Mouse (Mus musculus) Patski (cell line): ENCODE measurements around the gene Ethe1. TPM values are rescaled to one million over a fixed set of nuclear protein-coding genes. Genes with fewer than 3 reads are reported as not detected.
A peak's percentile ranks its signal among the peaks of the same experiment; 100 is the strongest.

Experiments used
- ATAC-seq: fragments of 100-300 bp; one replicate; pipeline ENCODE4 v1.8.0; 2021
- CTCF ChIA-PET: fragments of 350-600 bp; sonication (Branson Sonifier 250); formaldehyde crosslinking; loops from one replicate; lab custom pipeline; 2022; ENCODE audit warnings: inconsistent platforms; lab: Charles Lee
- POLR2A ChIA-PET: fragments of 350-600 bp; sonication (Branson Sonifier 250); formaldehyde crosslinking; loops from one replicate; lab custom pipeline; 2022; ENCODE audit warnings: antibody characterized with exemption, inconsistent platforms; lab: Charles Lee
- DNase-seq: peaks from one replicate; pipeline ENCODE4 v3.0.0-alpha.2; 2011; ENCODE audit warnings: low read depth, low spot score
- H3K27me3 ChIP-seq: fragments of 371-371 bp; one replicate; pipeline ENCODE4 v1.5.1; 2021
- CTCF ChIP-seq: fragments of 100-300 bp; IDR thresholded peaks from one replicate; pipeline ENCODE4 v1.5.1; 2021
- in situ Hi-C: fragments of 300-500 bp; cut with MboI; formaldehyde crosslinking; loops from 3 replicates; pipeline ENCODE4 v1.11.1; 2018; ENCODE audit warnings: low pct_unique_long_range_greater_than_20kb, mixed read lengths
- polyA plus RNA-seq: library from polyadenylated mRNA; unstranded; gene quantifications from one replicate; pipeline ENCODE4 v1.2.3, GENCODE M21; 2021

Gene Ethe1
- polyA plus RNA-seq, result 74.5 TPM

DNA sequence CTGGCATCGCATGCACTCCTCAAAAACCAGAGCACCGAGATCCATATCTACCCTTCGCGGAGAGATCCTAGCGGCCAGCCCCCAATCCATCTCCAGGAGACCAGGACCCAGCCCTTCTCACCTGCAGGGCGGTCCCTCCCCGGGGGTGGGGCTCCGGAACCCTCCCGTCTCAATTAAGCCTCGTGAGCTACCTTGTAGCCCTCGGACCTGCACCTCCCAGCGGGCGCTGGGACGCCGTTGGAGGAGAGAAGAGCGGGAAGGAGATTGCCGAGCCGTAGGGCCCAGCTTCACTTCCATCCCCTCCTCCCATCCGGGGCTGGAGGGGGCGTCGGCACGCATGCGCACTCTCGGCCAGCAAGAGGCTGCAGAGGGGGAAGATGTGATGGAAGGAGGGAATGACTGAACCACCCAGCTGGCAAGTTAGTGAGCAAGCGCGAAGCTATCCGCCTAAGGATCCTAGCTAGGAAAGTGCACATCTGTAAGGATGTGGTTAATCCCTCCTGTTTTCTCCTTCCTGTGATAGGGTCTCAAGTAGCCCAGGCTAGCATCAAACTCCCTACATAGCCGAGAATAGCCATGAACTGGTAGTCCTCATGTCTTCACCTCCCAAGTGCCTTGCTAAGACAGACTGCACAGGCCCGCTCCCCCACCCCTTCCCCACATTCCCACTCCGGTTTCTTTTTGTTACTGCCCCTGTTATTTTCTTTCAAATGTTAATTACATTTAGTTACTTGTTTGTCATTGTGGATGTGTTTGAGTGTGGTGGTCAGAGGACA, at the start of gene Ethe1, which contains the start of gene Zfp575:
TSS of gene Ethe1 (plus strand) at position 214 of the 776 bp plus-strand sequence.
TSS of gene Zfp575 (minus strand) at position 312 of the 776 bp plus-strand sequence.
- CTCF ChIA-PET, result interaction anchor here (1.2 to 1.3 kb wide), 2 partner anchors 11 to 23 kb away, joined by 3 read pairs; no protein-coding TSS in a partner anchor
- no peak for DNase-seq
- no peak for ATAC-seq
- H3K27me3 ChIP-seq, result no peaks in the 10 kb centered on the region
- TF ChIP-seq CTCF, result no peak
- in situ Hi-C loops, result no loop called here
- POLR2A ChIA-PET, result interaction anchor here (0.7 kb wide), 1 partner anchor 13 kb away, joined by 3 read pairs; no protein-coding TSS in a partner anchor

DNA sequence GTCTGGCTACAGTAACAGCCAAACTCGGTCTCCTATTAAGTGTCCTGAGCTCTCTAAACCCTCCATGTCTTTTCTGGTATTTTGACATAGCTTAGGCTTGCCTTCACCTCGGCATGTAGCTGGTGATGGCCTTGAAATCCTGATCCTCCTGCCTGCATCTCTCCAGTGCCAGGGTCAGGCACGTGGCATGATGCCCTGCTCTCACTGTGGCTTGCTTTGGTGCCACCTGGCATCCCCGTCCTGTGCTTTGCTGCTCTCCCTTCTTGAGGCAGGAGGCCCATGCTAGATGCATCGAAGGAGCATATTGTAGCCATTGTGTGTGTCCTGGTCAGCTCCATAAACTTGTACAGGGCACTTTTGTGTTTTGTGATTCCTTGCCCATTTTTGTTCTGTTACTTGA, 49.8 kb upstream of the Ethe1 start:
- POLR2A ChIA-PET, result interaction anchor here (0.6 to 1.4 kb wide), 4 partner anchors 10 to 56 kb away, joined by 3 to 7 read pairs (median 4); partner anchors contain the start of genes Cadm4 and Zfp428
- no peak for ATAC-seq

DNA sequence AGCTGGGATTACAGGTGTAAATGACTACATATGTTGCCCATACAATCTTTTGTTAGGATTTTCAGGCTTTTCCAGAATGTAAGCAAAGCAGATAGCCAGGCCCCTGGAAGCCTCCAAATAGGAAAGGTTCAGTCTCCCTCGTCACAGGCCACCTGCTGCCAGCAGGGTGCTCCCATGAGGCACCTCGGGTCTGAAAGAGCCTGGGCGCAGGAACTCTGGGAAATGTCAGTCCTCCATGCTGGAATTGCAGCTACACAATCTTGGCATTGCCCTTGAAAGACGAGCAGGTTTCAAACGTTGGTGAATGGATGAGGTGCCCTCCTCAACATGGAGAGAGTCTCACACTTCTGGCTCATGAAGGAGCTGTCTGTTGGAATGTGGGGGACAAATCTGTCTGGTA, 49.2 kb upstream of the Ethe1 start:
- POLR2A ChIA-PET, result interaction anchor here (0.6 to 1.7 kb wide), 6 partner anchors 9 to 410 kb away, joined by 3 to 6 read pairs (median 3); partner anchors contain the start of genes Cadm4 and Zfp428
- CTCF ChIA-PET, result interaction anchor here (1.2 to 4.2 kb wide), 4 partner anchors 8 to 65 kb away, joined by 3 to 14 read pairs (median 7); partner anchors contain the start of genes Pinlyp and Xrcc1
- no peaks in the 10 kb centered on the region for H3K27me3 ChIP-seq

More for the DNA sequence above, 49.8 kb upstream of the Ethe1 start:
- no peak for TF ChIP-seq CTCF
- H3K27me3 ChIP-seq, result no peaks in the 10 kb centered on the region
- CTCF ChIA-PET, result interaction anchor here (1.2 to 4.2 kb wide), 4 partner anchors 9 to 30 kb away, joined by 3 to 14 read pairs (median 4); partner anchors contain the start of genes Pinlyp, Xrcc1 and Zfp428
- in situ Hi-C loops, result loop anchor here (5.0 kb wide), 1 partner anchor 120 kb away; no protein-coding TSS in a partner anchor
- no peak for DNase-seq

DNA sequence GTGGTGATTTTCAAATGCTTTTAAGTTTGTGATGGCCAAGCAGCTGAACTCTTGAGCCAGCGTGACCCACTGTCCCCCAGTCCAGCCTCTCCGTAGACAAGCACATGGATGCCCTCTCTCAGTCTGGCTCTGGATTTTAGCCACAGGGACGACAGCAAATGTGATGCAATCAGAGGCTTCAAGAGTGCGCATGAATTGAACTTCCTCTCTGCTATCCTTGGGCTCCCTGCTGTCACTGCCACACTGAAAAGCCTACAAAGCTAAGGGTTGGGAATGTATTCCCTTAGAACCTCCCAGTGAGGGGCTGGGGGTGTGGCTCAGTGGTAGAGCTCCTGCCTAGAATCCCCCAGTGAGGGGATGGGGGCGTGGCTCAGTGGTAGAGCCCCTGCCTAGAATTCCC, 48.6 kb upstream of the Ethe1 start:
- ATAC-seq (no peak), DNase-seq (no peak)
- no peaks in the 10 kb centered on the region for H3K27me3 ChIP-seq
- POLR2A ChIA-PET, result interaction anchor here (1.7 kb wide), 1 partner anchor 9 kb away, joined by 6 read pairs; no protein-coding TSS in a partner anchor
- CTCF ChIA-PET, result interaction anchor here (2.5 to 4.2 kb wide), 2 partner anchors 8 to 65 kb away, joined by 10 to 14 read pairs; partner anchors contain the start of genes Pinlyp and Xrcc1
- no peak for TF ChIP-seq CTCF
- in situ Hi-C loops, result loop anchor here (5.0 kb wide), 1 partner anchor 119 kb away; no protein-coding TSS in a partner anchor

More for the DNA sequence above, 49.2 kb upstream of the Ethe1 start:
- in situ Hi-C loops, result loop anchor here (5.0 kb wide), 1 partner anchor 119 kb away; no protein-coding TSS in a partner anchor
- no peak for ATAC-seq
- no peak for DNase-seq
- no peak for TF ChIP-seq CTCF

DNA sequence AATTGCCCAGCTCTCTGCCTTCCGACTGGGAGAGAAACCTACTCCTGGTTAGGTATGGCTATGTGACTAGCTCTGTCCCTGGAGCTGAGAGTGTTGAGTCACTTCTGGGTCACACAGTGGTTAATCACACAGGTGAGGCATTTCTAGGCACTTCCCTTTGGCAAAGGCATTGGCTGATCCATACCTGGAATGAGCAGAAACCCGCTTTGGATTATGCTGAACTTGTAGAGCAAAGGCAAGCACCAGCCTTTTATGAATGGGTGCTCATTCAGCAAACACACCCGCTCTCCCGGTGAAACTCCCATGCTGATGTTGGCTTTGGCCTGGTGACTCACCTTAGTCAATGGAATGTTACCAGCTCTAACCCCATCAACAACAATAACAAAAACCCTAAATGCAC, 47.7 kb upstream of the Ethe1 start:
- no peaks in the 10 kb centered on the region for H3K27me3 ChIP-seq
- ATAC-seq (no peak), DNase-seq (no peak)
- in situ Hi-C loops, result loop anchor here (5.0 kb wide), 1 partner anchor 118 kb away; no protein-coding TSS in a partner anchor
- CTCF ChIA-PET, result interaction anchor here (0.9 to 2.5 kb wide), 5 partner anchors 8 to 66 kb away, joined by 3 to 10 read pairs (median 5); no protein-coding TSS in a partner anchor
- POLR2A ChIA-PET, result interaction anchor here (0.8 to 1.7 kb wide), 3 partner anchors 8 to 55 kb away, joined by 3 to 6 read pairs (median 3); no protein-coding TSS in a partner anchor
- TF ChIP-seq CTCF, result no peak

DNA sequence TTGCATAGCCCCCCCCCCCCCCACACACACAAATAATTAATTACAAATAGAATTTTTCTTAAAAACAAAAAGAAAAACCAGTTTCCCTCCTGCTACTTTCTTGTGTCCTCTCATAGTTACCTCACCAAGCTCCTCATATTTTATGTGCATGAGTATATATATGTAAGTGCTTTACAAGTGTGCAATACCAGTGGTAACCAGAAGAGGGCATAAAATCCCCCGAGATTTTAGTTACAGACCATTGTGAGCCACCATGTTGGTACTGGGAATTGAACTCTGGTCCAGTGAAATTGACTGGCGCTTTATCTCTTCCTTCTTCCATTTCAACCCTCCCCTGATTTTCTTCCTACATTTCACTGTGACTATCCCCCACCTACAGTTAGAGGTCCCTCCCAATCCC, 42.8 kb upstream of the Ethe1 start:
- ChIA-PET CTCF (interaction anchor here (0.7 to 1.6 kb wide), 4 partner anchors 12 to 17 kb away, joined by 3 to 4 read pairs (median 4); partner anchors contain the start of gene Irgq), POLR2A (interaction anchor here (2.9 kb wide), 1 partner anchor 14 kb away, joined by 15 read pairs; the partner anchor contains the start of gene Irgq)
- ATAC-seq (no peak), DNase-seq (no peak)
- in situ Hi-C loops, result no loop called here
- no peak for TF ChIP-seq CTCF
- H3K27me3 ChIP-seq, result no peaks in the 10 kb centered on the region

DNA sequence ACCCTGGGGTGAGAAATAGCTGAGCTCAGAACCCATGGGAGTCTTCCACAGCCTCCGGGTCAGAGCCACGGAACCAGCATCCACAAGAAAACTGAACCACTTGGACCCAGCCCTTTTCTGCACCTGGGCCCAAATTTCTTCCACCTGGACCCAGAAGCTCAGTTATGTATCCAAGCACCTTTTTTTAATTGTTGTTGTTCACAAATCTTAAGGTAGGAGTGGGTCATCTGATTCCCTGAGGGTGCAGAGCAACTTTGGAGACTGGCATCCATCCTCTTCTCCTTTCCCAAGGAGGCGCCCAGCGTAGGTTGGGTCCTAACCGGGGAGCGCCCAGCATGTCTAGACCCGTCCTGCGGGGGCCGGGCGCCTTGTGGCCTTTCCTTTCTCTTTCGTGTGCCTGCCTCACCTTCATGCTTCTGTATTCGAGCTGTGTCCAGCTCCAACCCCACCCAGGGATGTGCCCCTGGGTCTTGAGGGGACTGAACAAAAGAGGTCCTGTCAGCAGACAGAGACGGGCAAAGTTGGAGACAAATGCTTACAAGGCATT, 41.2 kb upstream of the Ethe1 start, which contains the start of the genes Pinlyp and Xrcc1:
TSS of gene Pinlyp (minus strand) at position 51 of the 547 bp plus-strand sequence.
TSS of gene Xrcc1 (plus strand) at position 222 of the 547 bp plus-strand sequence.
- CTCF ChIA-PET, result interaction anchor here (0.8 to 4.3 kb wide), 7 partner anchors 10 to 21 kb away, joined by 3 to 32 read pairs (median 4); partner anchors contain the start of gene Irgq
- in situ Hi-C loops, result no loop called here
- no peak for TF ChIP-seq CTCF
- ATAC-seq, result no peak
- POLR2A ChIA-PET, result interaction anchor here (1.8 to 2.9 kb wide), 2 partner anchors 13 to 16 kb away, joined by 7 to 15 read pairs; partner anchors contain the start of gene Irgq
- no peak for DNase-seq
- H3K27me3 ChIP-seq, result no peaks in the 10 kb centered on the region

DNA sequence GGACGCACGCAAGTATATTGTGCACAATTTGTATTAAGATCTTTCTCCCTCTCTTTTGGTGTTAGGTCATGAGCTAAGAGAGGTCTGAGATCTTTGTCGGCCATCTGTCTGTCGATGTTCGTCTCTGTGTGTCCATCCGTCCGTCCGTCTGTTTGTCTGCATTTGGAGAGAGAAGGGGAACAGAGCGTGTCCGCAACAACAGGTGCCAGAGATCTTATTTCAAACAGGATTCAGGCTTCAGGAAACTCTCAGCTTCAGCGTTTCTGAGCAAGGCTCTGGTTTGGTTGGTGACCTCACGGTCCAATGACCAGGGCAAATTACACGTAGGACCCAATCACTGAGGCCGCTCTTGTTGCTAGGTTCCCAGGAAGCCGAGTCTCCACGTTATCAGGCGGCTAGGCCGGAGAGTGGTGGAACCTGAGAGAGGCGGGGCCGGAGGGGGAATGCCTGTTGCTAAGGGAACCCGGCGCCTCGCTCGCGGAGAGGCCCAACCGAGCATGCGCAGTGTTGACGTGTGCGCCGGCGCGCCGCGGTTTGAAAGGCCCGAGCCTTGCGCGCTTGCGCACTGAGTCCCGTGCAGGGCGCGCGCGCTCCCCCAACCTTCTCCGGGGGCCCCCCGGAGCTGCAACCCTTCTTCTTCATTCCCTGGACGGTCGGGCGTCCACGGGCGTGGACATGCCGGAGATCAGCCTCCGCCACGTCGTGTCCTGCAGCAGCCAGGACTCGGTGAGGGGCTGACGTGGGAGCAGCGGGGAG, 40.5 kb upstream of the Ethe1 start:
- no peak for TF ChIP-seq CTCF
- ATAC-seq (peak; percentile 98), DNase-seq (peak; percentile 91)
- no peaks in the 10 kb centered on the region for H3K27me3 ChIP-seq
- ChIA-PET CTCF (interaction anchor here (0.9 to 4.3 kb wide), 5 partner anchors 10 to 116 kb away, joined by 3 to 32 read pairs (median 3); partner anchors contain the start of gene Irgq), POLR2A (interaction anchor here (1.0 to 2.9 kb wide), 4 partner anchors 8 to 18 kb away, joined by 3 to 15 read pairs (median 6); partner anchors contain the start of gene Irgq)
- in situ Hi-C loops, result no loop called here

DNA sequence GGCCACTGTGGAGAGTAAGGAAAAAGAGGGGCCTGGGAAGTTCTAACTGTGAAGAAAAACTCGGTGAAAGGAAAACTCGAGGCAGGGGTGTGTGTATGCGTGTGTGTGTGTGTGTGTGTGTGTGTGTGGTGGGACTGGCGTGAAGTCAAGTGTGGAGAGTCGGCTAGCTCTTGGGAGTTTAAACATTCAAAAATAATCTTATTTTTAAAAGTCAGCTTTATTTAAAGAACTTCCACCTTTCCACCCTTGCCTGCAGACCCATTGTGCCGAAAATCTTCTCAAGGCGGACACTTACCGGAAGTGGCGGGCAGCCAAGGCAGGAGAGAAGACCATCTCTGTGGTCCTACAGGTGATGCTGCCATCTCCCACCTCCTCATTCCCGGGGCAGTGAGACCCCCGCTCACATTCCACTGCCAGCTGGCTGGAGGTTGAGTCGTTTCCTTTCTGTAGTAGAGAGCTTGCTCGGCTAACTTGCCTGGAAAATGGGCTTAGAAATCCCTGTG, 39.8 kb upstream of the Ethe1 start:
- ChIA-PET POLR2A (interaction anchor here (0.7 to 2.9 kb wide), 6 partner anchors 9 to 70 kb away, joined by 3 to 15 read pairs (median 6); partner anchors contain the start of gene Irgq), CTCF (interaction anchor here (1.3 to 4.3 kb wide), 3 partner anchors 11 to 115 kb away, joined by 3 to 32 read pairs (median 14); partner anchors contain the start of gene Irgq)
- no peak for ATAC-seq
- no peaks in the 10 kb centered on the region for H3K27me3 ChIP-seq
- in situ Hi-C loops, result no loop called here
- DNase-seq, result no peak
- TF ChIP-seq CTCF, result no peak
